Mouse (Mus musculus) small intestine, adult 2 months (tissue): Measurements from ENCODE around the gene Lpcat1.

Experiments
- CTCF ChIP-seq: fragments of 200-500 bp; IDR thresholded peaks from 2 replicates; pipeline ENCODE4 v1.5.1; 2012; ENCODE audit warnings: low read depth, mild to moderate bottlenecking, control low read depth, inconsistent platforms, low read length, moderate library complexity, mixed read lengths; ENCODE audit not compliant: insufficient replicate concordance, insufficient read length; ENCODE audit errors: extremely low read depth
- POLR2A ChIP-seq: fragments of 200-500 bp; IDR thresholded peaks from 2 replicates; pipeline ENCODE4 v1.6.1; 2012; ENCODE audit warnings: low read depth, mild to moderate bottlenecking, control low read depth, inconsistent platforms, low read length, moderate library complexity

- TF ChIP-seq POLR2A (no peak), CTCF (no peak)
These were observed 9.3 kb downstream of the Lpcat1 start for GRCm38 (mm10) chr13:73476259-73476658.
